Mouse (Mus musculus) spleen, adult 2 months (tissue): ENCODE results near the gene Tmem88. TPM values are rescaled to one million over a fixed set of nuclear protein-coding genes. Genes with fewer than 3 reads are reported as not detected.

ENCODE experiments used
- DNase-seq, 2 experiments: peaks; one replicate each; pipeline versions ENCODE4 v3.0.0 to v3.0.0-alpha.2; 2012 to 2021; ENCODE audit warnings: low spot score in 2 of 2, low read depth in 1 of 2
- H3K27ac ChIP-seq: fragments of 200-500 bp; 2 replicates; pipeline ENCODE4 v1.5.1; 2012; ENCODE audit warnings: low read length, inconsistent platforms; ENCODE audit not compliant: insufficient read depth
- H3K27me3 ChIP-seq: fragments of 200-500 bp; 2 replicates; pipeline ENCODE4 v1.6.1; 2012; ENCODE audit warnings: mild to moderate bottlenecking, moderate library complexity, low read length, inconsistent platforms; ENCODE audit not compliant: control insufficient read depth, insufficient read depth
- H3K36me3 ChIP-seq: fragments of 200-500 bp; 2 replicates; pipeline ENCODE4 v1.6.1; 2012; ENCODE audit warnings: mild to moderate bottlenecking, low read length, inconsistent platforms; ENCODE audit not compliant: control insufficient read depth, insufficient read depth
- H3K4me1 ChIP-seq: fragments of 200-500 bp; 2 replicates; pipeline ENCODE4 v1.6.1; 2011; ENCODE audit warnings: inconsistent platforms; ENCODE audit not compliant: control insufficient read depth, insufficient read depth, insufficient read length
- H3K4me3 ChIP-seq: fragments of 200-500 bp; 2 replicates; pipeline ENCODE4 v1.5.1; 2011; ENCODE audit warnings: mild to moderate bottlenecking, inconsistent platforms; ENCODE audit not compliant: insufficient read depth, insufficient read length; ENCODE audit errors: extremely low read depth
- CTCF ChIP-seq: fragments of 200-500 bp; IDR thresholded peaks from 2 replicates; pipeline ENCODE4 v1.5.1; 2011; ENCODE audit warnings: mild to moderate bottlenecking, inconsistent platforms; ENCODE audit not compliant: insufficient read depth, insufficient read length, insufficient replicate concordance; ENCODE audit errors: extremely low read depth
- POLR2A ChIP-seq: fragments of 200-500 bp; IDR thresholded peaks from 2 replicates; pipeline ENCODE4 v1.6.1; 2011; ENCODE audit warnings: low read depth, low read length, inconsistent platforms
- WGBS: fragments of 180-500 bp; shearing (Covaris S2); methylation state at CpG from one replicate; pipeline ENCODE4 v1.1.7; 2018; 5-methylcytosine and 5-hydroxymethylcytosine counted together
- polyA plus RNA-seq: library from polyadenylated mRNA; depleted of rRNA; stranded (reverse); fragments of >200 nt; gene quantifications from 2 replicates; pipeline ENCODE4 v1.2.3, GENCODE M21; 2012

Gene Tmem88
- polyA plus RNA-seq, 1 experiment, result 14.3 TPM

- TF ChIP-seq CTCF (no peak), POLR2A (no peak; the same call in none of the 2 replicates)
- WGBS, result under 1% methylated on average over 33 of the region's 33 CpGs
- Histone ChIP-seq H3K27me3 (no peaks in the 10 kb centered on the region), H3K27ac (peak overlapping the region; percentile 84), H3K4me3 (peak overlapping the region; percentile 67), H3K36me3 (peaks cover 33% of the 10 kb centered on the region), H3K4me1 (peaks cover 5% of the 10 kb centered on the region; the same call in 1 of the 2 replicates)
- DNase-seq, result peak; percentile 71 to 89
Measured at GRCm38 (mm10) chr11:69408541-69409377, 10.7 kb upstream of the Tmem88 start.

GRCm38 (mm10) chr11:69407724-69408004, 9.6 kb upstream of the Tmem88 start:
- H3K4me3 ChIP-seq, result no peak overlapping the region
- H3K4me1 ChIP-seq, result peaks cover 5% of the 10 kb centered on the region; the same call in 1 of the 2 replicates
- no peak for DNase-seq
- peaks cover 33% of the 10 kb centered on the region for H3K36me3 ChIP-seq
- H3K27ac ChIP-seq, result no peak overlapping the region
- TF ChIP-seq CTCF (no peak), POLR2A (no peak)
- 91% methylated on average over 4 of the region's 4 CpGs for WGBS
- no peaks in the 10 kb centered on the region for H3K27me3 ChIP-seq

- H3K4me1 ChIP-seq, result peaks cover 5% of the 10 kb centered on the region; the same call in 1 of the 2 replicates
- H3K4me3 ChIP-seq, result no peak overlapping the region
- H3K27me3 ChIP-seq, result no peaks in the 10 kb centered on the region
- TF ChIP-seq CTCF (no peak), POLR2A (no peak)
- 93% methylated on average over 16 of the region's 16 CpGs for WGBS
- H3K27ac ChIP-seq, result no peak overlapping the region
- H3K36me3 ChIP-seq, result peaks cover 33% of the 10 kb centered on the region
- no peak for DNase-seq
Measured at GRCm38 (mm10) chr11:69406867-69407723, 9.1 kb upstream of the Tmem88 start.

- peaks cover 8% of the 10 kb centered on the region; the same call in 1 of the 2 replicates for H3K4me1 ChIP-seq
- no peak for DNase-seq
- WGBS, result 97% methylated on average over 19 of the region's 19 CpGs
- no peak overlapping the region for H3K27ac ChIP-seq
- no peak overlapping the region for H3K4me3 ChIP-seq
- H3K27me3 ChIP-seq, result no peaks in the 10 kb centered on the region
- TF ChIP-seq CTCF (no peak), POLR2A (no peak)
- H3K36me3 ChIP-seq, result peaks cover 33% of the 10 kb centered on the region
Measured at GRCm38 (mm10) chr11:69406282-69406681, 8.2 kb upstream of the Tmem88 start.

- H3K27ac ChIP-seq, result no peak overlapping the region
- H3K36me3 ChIP-seq, result peaks cover 33% of the 10 kb centered on the region
- no peak for DNase-seq
- no peaks in the 10 kb centered on the region for H3K27me3 ChIP-seq
- WGBS, result 93% methylated on average over 24 of the region's 24 CpGs
- TF ChIP-seq POLR2A (no peak), CTCF (no peak)
- H3K4me1 ChIP-seq, result peaks cover 8% of the 10 kb centered on the region; the same call in 1 of the 2 replicates
- H3K4me3 ChIP-seq, result no peak overlapping the region
Measured at GRCm38 (mm10) chr11:69405397-69406200, 7.6 kb upstream of the Tmem88 start.
